Mouse (Mus musculus): ENCODE measurements at regions not wholly inside any gene's neighbourhood (a gene's known extent, or its start where the extent isn't known, plus 50 kb on each side); places are given as distances from the start of the nearest gene placed in this dataset.
"Not testable (repeated sequence)": the region's sequence is repeated elsewhere in the genome, so short reads cannot be mapped to it uniquely, and the experiment has no call there.

- H3K27ac ChIP-seq (replicated peaks; ENCODE audit: insufficient read depth, low read depth, low read length); DNase-seq (ENCODE audit: extremely low read depth, low read depth, low spot score); H3K79me2 ChIP-seq (ENCODE audit: control insufficient read depth, insufficient read depth, low read length); H3K4me1 ChIP-seq (ENCODE audit: control insufficient read depth, insufficient read depth, low read length); H3K36me3 ChIP-seq (ENCODE audit: control insufficient read depth, insufficient read depth, low read length); H3K9ac ChIP-seq (ENCODE audit: low read depth, low read length); H3K27me3 ChIP-seq (ENCODE audit: control insufficient read depth, insufficient read depth, low read length): not testable (repeated sequence)
- 3% methylated on average over 48 of the region's 49 CpGs for WGBS
- peak overlapping the region; percentile 33; the same call in 1 of the 2 replicates for H3K4me3 ChIP-seq (ENCODE audit: insufficient read depth, low read depth, low read length)
- TF ChIP-seq CTCF (IDR thresholded peaks at IDR 0.05; ENCODE audit: low read depth, low read length): peak; percentile 33; the same call in 1 of the 2 replicates
Observed at GRCm38 (mm10) chr4:145774241-145774761, 94.3 kb upstream of the Zfp986 start.

GRCm38 (mm10) chr4:145774884-145775283, 93.7 kb upstream of the Zfp986 start:
- not testable (repeated sequence) for H3K36me3 ChIP-seq (ENCODE audit: control insufficient read depth, insufficient read depth, low read length); H3K79me2 ChIP-seq (ENCODE audit: control insufficient read depth, insufficient read depth, low read length); DNase-seq (ENCODE audit: extremely low read depth, low read depth, low spot score); H3K4me1 ChIP-seq (ENCODE audit: control insufficient read depth, insufficient read depth, low read length); H3K27me3 ChIP-seq (ENCODE audit: control insufficient read depth, insufficient read depth, low read length); H3K4me3 ChIP-seq (ENCODE audit: insufficient read depth, low read depth, low read length); H3K27ac ChIP-seq (replicated peaks; ENCODE audit: insufficient read depth, low read depth, low read length); H3K9ac ChIP-seq (ENCODE audit: low read depth, low read length)
- WGBS: 23% methylated on average over 3 of the region's 6 CpGs

- H3K36me3 ChIP-seq (ENCODE audit: control insufficient read depth, insufficient read depth, low read length); DNase-seq (ENCODE audit: extremely low read depth, low read depth, low spot score); H3K79me2 ChIP-seq (ENCODE audit: control insufficient read depth, insufficient read depth, low read length); H3K4me1 ChIP-seq (ENCODE audit: control insufficient read depth, insufficient read depth, low read length); H3K4me3 ChIP-seq (ENCODE audit: insufficient read depth, low read depth, low read length); H3K27ac ChIP-seq (replicated peaks; ENCODE audit: insufficient read depth, low read depth, low read length); H3K27me3 ChIP-seq (ENCODE audit: control insufficient read depth, insufficient read depth, low read length); H3K9ac ChIP-seq (ENCODE audit: low read depth, low read length): not testable (repeated sequence)
Observed at GRCm38 (mm10) chr4:145776531-145776930, 92.1 kb upstream of the Zfp986 start.

DNA sequence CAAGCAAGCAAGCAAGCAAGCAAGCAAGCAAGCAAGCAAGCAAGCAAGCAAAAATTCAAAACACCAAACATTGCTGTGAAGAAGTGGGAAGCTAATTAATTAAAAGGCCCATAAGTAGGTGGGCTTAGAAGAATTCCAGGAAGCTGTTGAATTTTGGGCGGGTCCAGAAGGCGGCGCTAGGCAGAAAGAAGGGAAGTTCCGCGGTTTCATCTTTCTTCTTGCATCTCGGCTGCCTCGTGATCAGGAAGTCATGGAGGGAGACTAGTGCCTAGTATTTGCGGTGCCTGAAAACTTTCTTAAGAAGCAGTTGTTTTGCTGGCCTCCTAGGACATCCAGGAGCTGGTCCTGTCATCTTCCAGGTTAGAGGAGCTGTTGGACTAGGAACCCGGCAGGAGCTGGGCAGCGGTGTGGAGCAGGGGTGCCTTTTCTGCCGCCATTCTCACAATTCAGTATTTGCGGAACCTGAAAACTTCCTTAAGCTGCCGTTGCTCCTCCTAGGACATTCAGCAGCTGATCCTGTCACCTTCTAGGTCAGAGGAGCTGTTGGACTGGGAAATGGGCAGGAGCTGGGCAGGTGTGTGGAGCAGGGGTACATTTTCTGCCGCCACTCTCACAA, 87.2 kb upstream of the Zfp986 start:
- not testable (repeated sequence) for H3K9ac ChIP-seq (ENCODE audit: low read depth, low read length); H3K4me3 ChIP-seq (ENCODE audit: insufficient read depth, low read depth, low read length); H3K27me3 ChIP-seq (ENCODE audit: control insufficient read depth, insufficient read depth, low read length); H3K36me3 ChIP-seq (ENCODE audit: control insufficient read depth, insufficient read depth, low read length); H3K4me1 ChIP-seq (ENCODE audit: control insufficient read depth, insufficient read depth, low read length); DNase-seq (ENCODE audit: extremely low read depth, low read depth, low spot score); H3K27ac ChIP-seq (replicated peaks; ENCODE audit: insufficient read depth, low read depth, low read length); H3K79me2 ChIP-seq (ENCODE audit: control insufficient read depth, insufficient read depth, low read length)
- WGBS: no CpG with 5 or more reads among the region's 14 CpGs

GRCm38 (mm10) chr4:145814674-145815073, 53.9 kb upstream of the Zfp986 start:
- H3K4me1 ChIP-seq (ENCODE audit: control insufficient read depth, insufficient read depth, low read length); DNase-seq (ENCODE audit: extremely low read depth, low read depth, low spot score); H3K4me3 ChIP-seq (ENCODE audit: insufficient read depth, low read depth, low read length); H3K36me3 ChIP-seq (ENCODE audit: control insufficient read depth, insufficient read depth, low read length); H3K27ac ChIP-seq (replicated peaks; ENCODE audit: insufficient read depth, low read depth, low read length); H3K27me3 ChIP-seq (ENCODE audit: control insufficient read depth, insufficient read depth, low read length); H3K79me2 ChIP-seq (ENCODE audit: control insufficient read depth, insufficient read depth, low read length); H3K9ac ChIP-seq (ENCODE audit: low read depth, low read length): not testable (repeated sequence)
- no CpG with 5 or more reads among the region's 4 CpGs for WGBS
